Mouse (Mus musculus) heart, embryonic 16.5 days (tissue): Measurements from ENCODE around the gene BC004004. TPM values are rescaled to one million over a fixed set of nuclear protein-coding genes. Genes with fewer than 3 reads are reported as not detected.

ENCODE experiments used
- ATAC-seq: fragments of 200-750 bp; cut with Nextera tagmentation; replicated peaks from 2 replicates; pipeline ENCODE4 v1.8.0; 2017; ENCODE audit warnings: moderate number of reproducible peaks; ENCODE audit not compliant: insufficient read depth, low FRiP score; ENCODE audit errors: extremely low read depth
- H3K27ac ChIP-seq: fragments of 300-500 bp; sonication (generic); 2 replicates; pipeline ENCODE4 v1.5.1; 2014; ENCODE audit warnings: mild to moderate bottlenecking, low read length, control low read depth, moderate library complexity
- H3K27me3 ChIP-seq: fragments of 300-500 bp; sonication (generic); 2 replicates; pipeline ENCODE4 v1.6.1; 2014; ENCODE audit warnings: low read length, mixed read lengths; ENCODE audit not compliant: control insufficient read depth, insufficient read depth
- H3K36me3 ChIP-seq: fragments of 300-500 bp; sonication (generic); 2 replicates; pipeline ENCODE4 v1.6.1; 2014; ENCODE audit not compliant: control insufficient read depth, insufficient read depth
- H3K4me1 ChIP-seq: fragments of 300-500 bp; sonication (generic); 2 replicates; pipeline ENCODE4 v1.6.1; 2014; ENCODE audit warnings: low read length, mixed read lengths; ENCODE audit not compliant: control insufficient read depth, insufficient read depth
- H3K4me2 ChIP-seq: fragments of 300-500 bp; sonication (generic); 2 replicates; pipeline ENCODE4 v1.6.1; 2014; ENCODE audit warnings: low read depth, mild to moderate bottlenecking, control low read depth, low read length
- H3K4me3 ChIP-seq: fragments of 300-500 bp; sonication (generic); 2 replicates; pipeline ENCODE4 v1.5.1; 2014; ENCODE audit warnings: mild to moderate bottlenecking, control low read depth, low read length
- H3K9ac ChIP-seq: fragments of 300-500 bp; sonication (generic); 2 replicates; pipeline ENCODE4 v1.6.1; 2014; ENCODE audit warnings: low read length, control low read depth
- H3K9me3 ChIP-seq: fragments of 300-500 bp; sonication (generic); replicated peaks from 2 replicates; pipeline ENCODE4 v1.6.1; 2016; ENCODE audit warnings: low read length; ENCODE audit not compliant: control insufficient read depth
- WGBS: fragments of 180-500 bp; shearing (Covaris S2); extraction: QIAGEN DNeasy Blood & Tissue Kit; methylation state at CpG from one replicate; pipeline ENCODE4 v1.1.7; 2014; 5-methylcytosine and 5-hydroxymethylcytosine counted together
- polyA plus RNA-seq: library from polyadenylated mRNA; unstranded; fragments of >200 nt; fragmentation: Nextera tagmentation; extraction: Ambion mirVana; gene quantifications from 2 replicates; pipeline ENCODE4 v1.2.1, GENCODE M21; 2015

Gene BC004004
- polyA plus RNA-seq, 1 experiment from 2014 or later = 95.4 TPM

GRCm38 (mm10) chr17:29280422-29280821 lies 11.8 kb downstream of the BC004004 start:
- ATAC-seq = no peak
- Histone ChIP-seq H3K27ac (no peak overlapping the region), H3K4me3 (no peak overlapping the region), H3K9ac (no peak overlapping the region), H3K4me2 (no peak overlapping the region), H3K4me1 (no peaks in the 10 kb centered on the region; the same call in 1 of the 2 replicates), H3K27me3 (no peaks in the 10 kb centered on the region), H3K36me3 (peaks cover 17% of the 10 kb centered on the region), H3K9me3 (no peaks in the 10 kb centered on the region)
- 86% methylated on average over 5 of the region's 5 CpGs for WGBS

GRCm38 (mm10) chr17:29281541-29281940 lies 13.0 kb downstream of the BC004004 start:
- no peaks in the 10 kb centered on the region for H3K9me3 ChIP-seq
- H3K4me3 ChIP-seq = no peak overlapping the region
- H3K27me3 ChIP-seq = no peaks in the 10 kb centered on the region
- 75% methylated on average over 5 of the region's 5 CpGs for WGBS
- no peak overlapping the region for H3K4me2 ChIP-seq
- no peak overlapping the region for H3K27ac ChIP-seq
- peaks cover 20% of the 10 kb centered on the region for H3K36me3 ChIP-seq
- ATAC-seq = no peak
- no peak overlapping the region for H3K9ac ChIP-seq
- H3K4me1 ChIP-seq = no peaks in the 10 kb centered on the region; the same call in 1 of the 2 replicates

DNA sequence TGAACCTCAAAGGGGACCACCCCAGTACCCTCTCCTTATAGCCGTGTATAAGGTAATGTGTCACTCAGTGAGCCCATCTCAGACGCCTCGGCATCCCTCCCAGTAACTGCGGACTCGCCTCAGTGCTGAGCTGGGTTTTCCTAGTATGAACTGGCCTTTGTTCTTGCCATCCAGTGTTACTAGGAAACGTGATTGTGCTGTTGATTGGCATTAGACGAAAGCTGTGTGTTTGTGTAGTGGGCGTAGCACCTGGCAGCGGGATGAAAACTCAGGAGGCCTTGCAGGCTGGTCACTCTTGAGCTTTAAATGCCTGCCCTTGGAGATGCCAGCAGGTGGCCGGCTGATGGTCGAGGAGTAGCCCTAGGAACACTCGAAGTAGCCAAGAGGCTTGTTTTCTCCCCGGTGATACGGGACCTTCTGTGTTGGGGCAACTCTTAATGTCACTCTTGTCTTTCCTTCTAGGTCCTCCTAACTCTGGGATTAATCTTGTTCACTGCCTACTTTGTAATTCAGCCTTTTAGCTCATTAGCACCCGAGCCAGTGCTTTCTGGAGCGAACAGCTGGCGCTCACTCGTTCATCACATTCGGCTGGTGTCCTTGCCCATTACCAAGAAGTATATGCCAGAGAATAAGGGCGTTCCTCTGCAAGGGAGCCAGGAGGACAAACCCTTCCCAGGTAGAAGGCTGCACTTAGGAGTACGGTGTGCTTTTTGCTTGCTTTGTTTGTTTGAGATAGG lies 13.8 kb downstream of the BC004004 start:
- peaks cover 20% of the 10 kb centered on the region for H3K36me3 ChIP-seq
- no peaks in the 10 kb centered on the region for H3K9me3 ChIP-seq
- WGBS = 73% methylated on average over 21 of the region's 21 CpGs

DNA sequence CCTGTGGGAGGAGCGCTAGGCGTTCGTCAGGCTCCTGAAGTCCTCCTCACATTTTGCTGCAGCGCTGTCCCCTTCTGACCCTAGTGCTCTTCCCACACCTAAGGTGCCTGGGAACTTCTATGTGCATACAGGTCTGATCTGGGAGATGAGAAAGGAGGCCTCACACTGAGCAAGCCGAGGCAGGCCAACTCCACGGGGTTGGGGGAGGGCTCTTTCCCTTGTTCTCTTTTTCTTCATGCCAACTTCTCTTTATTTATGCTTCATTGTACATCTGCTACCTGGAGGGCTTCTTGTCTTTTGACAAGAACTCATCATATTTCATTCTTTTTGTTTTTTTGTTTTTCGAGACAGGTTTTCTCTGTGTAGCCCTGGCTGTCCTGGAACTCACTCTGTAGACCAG lies 23.2 kb downstream of the BC004004 start:
- no peak for ATAC-seq
- H3K27ac ChIP-seq = no peak overlapping the region
- no peak overlapping the region for H3K4me3 ChIP-seq
- no peak overlapping the region for H3K9ac ChIP-seq
- no peaks in the 10 kb centered on the region for H3K9me3 ChIP-seq
- 91% methylated on average over 7 of the region's 7 CpGs for WGBS
- H3K27me3 ChIP-seq = no peaks in the 10 kb centered on the region
- H3K4me2 ChIP-seq = no peak overlapping the region
- peaks cover 21% of the 10 kb centered on the region for H3K36me3 ChIP-seq
- no peaks in the 10 kb centered on the region for H3K4me1 ChIP-seq

More for the DNA sequence above, 13.8 kb downstream of the BC004004 start:
- no peak overlapping the region for H3K27ac ChIP-seq
- no peaks in the 10 kb centered on the region; the same call in 1 of the 2 replicates for H3K4me1 ChIP-seq
- no peak overlapping the region for H3K4me2 ChIP-seq
- H3K9ac ChIP-seq = no peak overlapping the region
- H3K27me3 ChIP-seq = no peaks in the 10 kb centered on the region
- no peak overlapping the region for H3K4me3 ChIP-seq
- no peak for ATAC-seq

DNA sequence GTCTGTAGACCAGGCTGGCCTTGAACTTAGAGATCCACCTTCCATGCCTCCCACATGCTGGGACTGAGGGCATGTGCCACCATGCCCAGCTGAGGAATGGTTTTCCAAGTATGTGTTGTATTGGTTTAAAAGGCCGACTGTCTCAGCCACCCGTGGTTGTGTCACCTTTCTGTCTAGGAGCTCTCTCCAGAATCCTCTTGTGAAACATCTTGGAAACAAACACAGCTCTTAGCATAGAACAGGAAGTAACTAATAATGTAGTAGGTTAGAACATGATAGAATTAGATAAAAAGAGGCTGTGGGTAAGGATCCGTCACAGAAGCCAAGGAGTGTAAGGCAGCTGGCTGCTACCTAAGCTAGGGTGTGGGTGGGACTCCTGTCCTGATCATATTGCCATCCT lies 24.4 kb downstream of the BC004004 start:
- WGBS = 79% methylated on average over 3 of the region's 3 CpGs
- no peak overlapping the region for H3K27ac ChIP-seq
- H3K9ac ChIP-seq = no peak overlapping the region
- no peak overlapping the region for H3K4me2 ChIP-seq
- no peaks in the 10 kb centered on the region for H3K4me1 ChIP-seq
- H3K9me3 ChIP-seq = no peaks in the 10 kb centered on the region
- no peaks in the 10 kb centered on the region for H3K27me3 ChIP-seq
- no peak overlapping the region for H3K4me3 ChIP-seq
- H3K36me3 ChIP-seq = peaks cover 21% of the 10 kb centered on the region
- no peak for ATAC-seq

DNA sequence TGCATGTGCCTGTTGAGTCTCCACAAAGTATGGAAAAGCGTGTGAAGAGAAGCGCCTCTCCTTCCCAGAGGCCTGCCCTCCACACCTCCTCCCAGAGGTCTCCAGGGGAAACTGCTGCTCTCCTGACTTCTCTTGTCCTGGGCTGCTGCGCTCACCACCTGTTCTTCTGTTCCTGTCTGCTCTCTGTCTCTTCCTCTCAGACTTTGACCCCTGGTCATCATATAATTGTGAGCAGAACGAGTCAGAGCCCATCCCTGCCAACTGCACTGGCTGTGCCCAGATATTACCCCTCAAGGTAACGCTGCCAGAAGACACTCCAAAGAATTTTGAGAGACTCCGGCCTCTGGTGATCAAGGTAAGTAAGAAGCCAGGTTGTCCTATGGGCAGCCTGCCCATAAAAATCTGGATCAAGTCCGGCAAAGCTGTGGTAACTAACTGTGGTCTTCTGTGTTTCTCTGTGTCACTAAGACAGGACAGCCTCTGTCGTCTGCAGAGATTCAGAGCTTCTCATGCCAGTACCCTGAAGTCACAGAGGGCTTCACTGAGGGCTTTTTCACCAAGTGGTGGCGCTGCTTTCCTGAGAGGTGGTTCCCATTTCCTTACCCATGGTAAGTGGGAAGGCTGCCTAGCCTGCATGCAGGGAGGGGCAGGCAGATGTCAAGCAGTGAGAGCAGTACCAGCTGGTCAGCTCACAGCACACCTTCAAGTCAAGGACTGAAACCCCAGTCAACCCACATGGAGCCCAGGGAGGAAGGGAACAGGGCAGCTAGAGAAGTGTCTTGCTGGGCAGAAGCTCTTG lies 25.4 kb downstream of the BC004004 start:
- no peak overlapping the region for H3K4me3 ChIP-seq
- no peak for ATAC-seq
- H3K4me2 ChIP-seq = no peak overlapping the region
- H3K27ac ChIP-seq = no peak overlapping the region
- H3K27me3 ChIP-seq = no peaks in the 10 kb centered on the region
- H3K36me3 ChIP-seq = peaks cover 26% of the 10 kb centered on the region
- 76% methylated on average over 9 of the region's 9 CpGs for WGBS
- H3K9ac ChIP-seq = no peak overlapping the region
- H3K4me1 ChIP-seq = no peaks in the 10 kb centered on the region
- H3K9me3 ChIP-seq = no peaks in the 10 kb centered on the region

- 80% methylated on average over 5 of the region's 5 CpGs for WGBS
- H3K9me3 ChIP-seq = no peaks in the 10 kb centered on the region
- H3K27me3 ChIP-seq = no peaks in the 10 kb centered on the region
- no peak for ATAC-seq
- no peak overlapping the region for H3K9ac ChIP-seq
- H3K27ac ChIP-seq = no peak overlapping the region
- peaks cover 32% of the 10 kb centered on the region for H3K36me3 ChIP-seq
- 0 out of 2 replicates have a peak, but pooled peaks cover 2% of the 10 kb centered on the region for H3K4me1 ChIP-seq
- H3K4me2 ChIP-seq = no peak overlapping the region
- no peak overlapping the region for H3K4me3 ChIP-seq
Observed at GRCm38 (mm10) chr17:29295835-29296234, 27.2 kb downstream of the BC004004 start.

DNA sequence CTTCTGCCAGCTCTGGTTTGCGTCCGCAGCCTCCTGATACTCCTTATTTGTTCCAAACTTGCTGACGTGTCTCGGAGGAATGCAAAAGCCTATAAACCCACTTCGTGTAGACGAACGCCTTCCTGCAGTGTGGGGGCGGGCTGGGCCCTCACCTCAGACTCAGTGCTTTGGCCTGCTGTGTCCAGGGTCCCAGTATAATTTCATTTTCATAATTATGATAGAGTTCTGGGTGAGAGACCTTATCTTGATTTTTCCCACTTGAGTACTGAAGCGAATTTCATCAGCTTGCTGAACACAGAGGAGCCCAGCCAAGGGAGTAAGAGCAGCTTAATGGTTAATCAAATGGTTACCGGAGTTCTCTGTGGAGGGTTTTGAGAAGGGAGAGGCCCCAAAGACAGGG lies 28.7 kb downstream of the BC004004 start:
- Histone ChIP-seq H3K9me3 (no peaks in the 10 kb centered on the region), H3K36me3 (peaks cover 33% of the 10 kb centered on the region), H3K9ac (no peak overlapping the region), H3K4me3 (no peak overlapping the region), H3K4me2 (no peak overlapping the region), H3K27ac (no peak overlapping the region), H3K27me3 (no peaks in the 10 kb centered on the region), H3K4me1 (0 out of 2 replicates have a peak, but pooled peaks cover 2% of the 10 kb centered on the region)
- WGBS = 58% methylated on average over 10 of the region's 10 CpGs
- no peak for ATAC-seq

DNA sequence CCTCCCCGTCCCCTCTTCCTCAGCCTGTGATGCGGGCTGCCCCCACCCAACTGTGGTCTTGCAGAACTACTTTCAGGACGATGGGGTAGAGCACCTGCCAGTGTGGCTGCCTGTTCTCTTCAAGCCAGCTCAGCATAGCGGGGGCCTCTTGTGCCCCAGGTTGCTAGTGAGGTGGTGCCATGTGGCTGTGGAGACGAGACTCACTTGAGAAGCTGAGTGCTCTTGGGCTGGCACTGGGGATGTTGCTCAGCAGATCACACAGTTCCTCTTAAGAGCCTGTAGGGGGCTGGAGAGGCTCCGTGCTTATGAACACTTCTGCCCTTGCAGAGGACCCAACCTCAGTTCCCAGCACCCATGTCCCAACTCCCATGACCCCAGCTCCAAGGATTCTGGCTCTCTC lies 29.2 kb downstream of the BC004004 start:
- 0 out of 2 replicates have a peak, but pooled peaks cover 2% of the 10 kb centered on the region for H3K4me1 ChIP-seq
- 78% methylated on average over 6 of the region's 6 CpGs for WGBS
- H3K36me3 ChIP-seq = peaks cover 33% of the 10 kb centered on the region
- no peak overlapping the region for H3K4me3 ChIP-seq
- no peak overlapping the region for H3K4me2 ChIP-seq
- H3K9ac ChIP-seq = no peak overlapping the region
- no peak overlapping the region for H3K27ac ChIP-seq
- H3K9me3 ChIP-seq = no peaks in the 10 kb centered on the region
- no peaks in the 10 kb centered on the region for H3K27me3 ChIP-seq
- peak; percentile 45 for ATAC-seq
